Mouse (Mus musculus) forebrain, embryonic 16.5 days (tissue): ENCODE data around the gene Kank4. TPM values are rescaled to one million over a fixed set of nuclear protein-coding genes. Genes with fewer than 3 reads are reported as not detected.

Experiments used
- ATAC-seq: fragments of 200-750 bp; cut with Nextera tagmentation; 2 replicates; pipeline ENCODE4 v1.8.0; 2017; ENCODE audit warnings: mild to moderate bottlenecking, moderate library complexity
- H3K27ac ChIP-seq: fragments of 300-500 bp; sonication (generic); 2 replicates; pipeline ENCODE4 v1.5.1; 2014; ENCODE audit warnings: low read length, control low read depth
- H3K27me3 ChIP-seq: fragments of 300-500 bp; sonication (generic); replicated peaks from 2 replicates; pipeline ENCODE4 v1.6.1; 2014; ENCODE audit warnings: low read length; ENCODE audit not compliant: control insufficient read depth, insufficient read depth
- H3K36me3 ChIP-seq: fragments of 300-500 bp; sonication (generic); 2 replicates; pipeline ENCODE4 v1.6.1; 2014; ENCODE audit not compliant: control insufficient read depth, insufficient read depth
- H3K4me1 ChIP-seq: fragments of 300-500 bp; sonication (generic); replicated peaks from 2 replicates; pipeline ENCODE4 v1.6.1; 2014; ENCODE audit warnings: low read length; ENCODE audit not compliant: control insufficient read depth, insufficient read depth
- H3K4me2 ChIP-seq: fragments of 300-500 bp; sonication (generic); 2 replicates; pipeline ENCODE4 v1.6.1; 2014; ENCODE audit warnings: mild to moderate bottlenecking, low read length, control low read depth
- H3K4me3 ChIP-seq: fragments of 300-500 bp; sonication (generic); replicated peaks from 2 replicates; pipeline ENCODE4 v1.5.1; 2014; ENCODE audit warnings: mild to moderate bottlenecking, low read length, control low read depth
- H3K9ac ChIP-seq: fragments of 300-500 bp; sonication (generic); replicated peaks from 2 replicates; pipeline ENCODE4 v1.6.1; 2014; ENCODE audit warnings: low read depth, low read length, control low read depth
- H3K9me3 ChIP-seq: fragments of 300-500 bp; sonication (generic); 2 replicates; pipeline ENCODE4 v1.6.1; 2016; ENCODE audit warnings: low read length; ENCODE audit not compliant: control insufficient read depth
- WGBS: fragments of 180-500 bp; shearing (Covaris S2); extraction: QIAGEN DNeasy Blood & Tissue Kit; methylation state at CpG from one replicate; pipeline ENCODE4 v1.1.7; 2014; 5-methylcytosine and 5-hydroxymethylcytosine counted together
- polyA plus RNA-seq: library from polyadenylated mRNA; unstranded; fragments of >200 nt; fragmentation: Nextera tagmentation; extraction: Ambion mirVana; gene quantifications from 2 replicates; pipeline ENCODE4 v1.2.1, GENCODE M21; 2015

Kank4 gene
- polyA plus RNA-seq, 1 experiment from 2014 or later: 0.46 TPM

DNA sequence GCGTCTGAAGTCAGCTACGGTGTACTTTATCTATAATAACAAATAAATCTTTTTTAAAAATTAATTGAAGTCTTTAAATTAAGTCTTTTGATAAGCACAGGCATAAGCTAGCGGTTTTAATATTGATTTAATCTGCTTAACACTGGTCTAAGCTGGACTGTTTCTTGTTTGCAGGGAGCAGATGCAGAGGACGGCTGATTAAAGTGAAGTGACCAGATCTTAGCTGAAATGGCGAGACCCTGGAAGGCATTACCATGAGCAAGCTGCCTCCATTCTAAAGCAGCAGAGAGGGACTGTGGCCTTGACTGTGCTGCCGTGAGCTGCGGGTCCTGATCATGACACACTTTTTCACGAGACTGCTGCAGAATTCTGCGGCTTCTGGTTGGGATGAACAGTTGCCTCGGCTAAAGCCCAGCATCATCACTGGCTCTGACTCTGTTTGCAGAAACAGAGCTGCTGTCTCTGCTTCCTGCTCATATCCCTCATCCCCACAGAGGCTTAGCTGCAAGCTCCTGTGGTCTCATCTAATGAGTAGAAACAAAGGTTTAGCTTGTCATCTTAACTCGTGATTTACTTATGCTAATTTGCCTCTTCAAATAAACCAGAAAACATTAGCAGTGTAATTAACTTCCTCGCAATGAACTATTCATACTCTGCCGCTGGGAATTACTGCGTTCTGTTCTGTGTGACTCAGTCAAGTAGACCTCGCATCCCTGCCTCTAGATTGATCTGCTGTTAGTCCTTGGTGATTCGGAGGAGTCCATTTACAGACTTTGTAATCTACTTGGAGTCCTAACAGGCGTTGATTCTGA lies 99.4 kb downstream of the Kank4 start:
- Histone ChIP-seq H3K27me3 (no peaks in the 10 kb centered on the region), H3K27ac (no peak overlapping the region), H3K36me3 (no peaks in the 10 kb centered on the region), H3K9me3 (no peaks in the 10 kb centered on the region), H3K4me3 (no peak overlapping the region), H3K4me2 (no peak overlapping the region), H3K9ac (no peak overlapping the region), H3K4me1 (no peaks in the 10 kb centered on the region)
- 55% methylated on average over 17 of the region's 17 CpGs for WGBS
- peak; percentile 58; the same call in 1 of the 2 replicates for ATAC-seq

DNA sequence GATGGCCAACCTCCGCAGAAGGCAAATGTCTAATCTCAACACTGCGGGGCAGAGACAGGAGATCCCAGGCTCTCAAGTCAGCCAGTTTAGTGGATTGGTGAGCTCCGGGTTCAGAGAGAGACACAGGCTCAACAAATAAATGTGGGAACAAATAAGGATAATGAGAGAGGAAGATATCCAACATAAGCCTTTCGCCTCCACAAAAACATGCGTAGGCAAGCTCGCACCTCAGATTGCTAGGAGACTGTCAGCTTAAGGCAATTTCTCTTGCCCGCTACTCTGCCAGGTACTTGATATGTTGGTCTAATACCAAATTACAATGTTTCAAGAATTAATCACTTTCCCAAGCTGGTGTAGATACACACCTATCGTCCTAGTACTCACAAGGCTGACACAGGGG lies 106.4 kb downstream of the Kank4 start:
- H3K4me2 ChIP-seq: no peak overlapping the region
- 92% methylated on average over 8 of the region's 8 CpGs for WGBS
- H3K27ac ChIP-seq: no peak overlapping the region
- ATAC-seq: no peak
- no peaks in the 10 kb centered on the region for H3K9me3 ChIP-seq
- H3K4me3 ChIP-seq: no peak overlapping the region
- no peaks in the 10 kb centered on the region for H3K4me1 ChIP-seq
- no peaks in the 10 kb centered on the region for H3K36me3 ChIP-seq
- H3K9ac ChIP-seq: no peak overlapping the region
- no peaks in the 10 kb centered on the region for H3K27me3 ChIP-seq

Other genes starting within 250 kb of the Kank4 start
- not detected in 2 replicates for gene L1td1, start 90.8 kb downstream of the Kank4 start, polyA plus RNA-seq
- not detected in 2 replicates for gene I0C0044D17Rik, start 6.3 kb upstream of the Kank4 start, polyA plus RNA-seq
- gene Usp1, start 106.3 kb upstream of the Kank4 start, polyA plus RNA-seq: 47.1 and 54.1 TPM in 2 replicates
- gene Angptl3, start 213.4 kb upstream of the Kank4 start, polyA plus RNA-seq: 0.88 and 2.1 TPM in 2 replicates